Mouse (Mus musculus): ENCODE measurements around the gene Ajap1. TPM values are rescaled to one million over a fixed set of nuclear protein-coding genes. Genes with fewer than 3 reads are reported as not detected.

The Ajap1 gene
- polyA plus RNA-seq (2014; fragmentation: Illumina TruSeq; extraction: RNeasy Lipid Tissue Mini Kit (QIAGEN cat#74804); ENCODE audit: low read depth, low replicate concordance), result 0.13 TPM

GRCm38 (mm10) chr4:153482459-153483338 is at the start of gene Ajap1:
Gene Ajap1 (minus strand): TSS chr4:153482811.

